Mouse (Mus musculus): ENCODE results near the gene Tspan8.

DNA sequence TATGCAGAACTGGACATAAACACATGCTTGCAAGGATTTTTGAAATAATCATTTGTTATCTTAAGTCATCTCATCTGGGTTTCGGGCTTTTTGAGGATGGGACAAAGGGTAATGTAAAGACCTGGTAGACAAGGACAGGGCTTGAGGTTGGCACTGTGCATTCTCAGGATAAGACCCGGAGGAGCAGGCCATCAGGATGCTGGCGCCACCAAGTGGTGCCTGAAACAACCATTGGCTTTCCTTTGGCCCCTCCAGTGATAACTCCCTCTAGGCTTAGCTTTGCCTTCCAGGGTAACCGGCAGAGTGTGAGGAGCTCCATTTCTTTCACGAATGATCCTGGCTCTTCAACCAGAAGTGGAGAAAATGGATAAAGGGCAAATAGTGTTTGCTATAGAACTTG lies 38.0 kb upstream of the Tspan8 start:
- TF ChIP-seq CTCF (IDR thresholded peaks at IDR 0.05; ENCODE audit: borderline replicate concordance, insufficient read depth, low read depth, low read length), result peak; percentile 24; the same call in 1 of the 2 replicates
- TF ChIP-seq POLR2A (IDR thresholded peaks at IDR 0.05; ENCODE audit: borderline replicate concordance, insufficient read depth, low read length), result no peak

All from cerebellum, adult 2 months (tissue).